In genomic region chr7:51265896-51266295, GRCm38 (mm10) we compare ENCODE assay signal across 16 mouse cellular contexts.
DNase-seq lines count a peak whose midpoint lies in the region.
"Had no signal": no experiment of that assay in that cellular context is flagged by ENCODE, and none has a peak within 500 bp of the region (broad histone marks: within the 10 kb centered on the region; RNA-seq: fewer than 3 reads in every experiment).

No protein-coding gene starts in this region.

- DNase-seq in layer of hippocampus, adult 11-12 months (ENCODE audit: low spot score) = peak; percentile 37
- DNase-seq in layer of hippocampus, postnatal 10 days (ENCODE audit: low spot score in 2 of 2) = no peak
- peak; percentile 28 to 60 for DNase-seq in layer of hippocampus, adult 8-10 months (ENCODE audit: low spot score in 2 of 2)
- peak; percentile 7 to 19 for DNase-seq in left cerebral cortex, adult 18-20 months (ENCODE audit: low spot score in 2 of 2)
- DNase-seq in telencephalon, adult 2 months (ENCODE audit: low read depth, low spot score) = peak; percentile 74
- no peak for DNase-seq in gastrocnemius, postnatal 25 days
- no peak for DNase-seq in thymus, postnatal 14 days
- DNase-seq: adrenal gland, postnatal 25 days; B cell, adult 2 months; cerebellum, adult 11-12 months; cerebellum, postnatal 36 days; kidney, adult 18-20 months; kidney, postnatal 10 days; liver; lung, postnatal 10 days; thymus, postnatal 36 days had no signal

Comparison
In these comparisons a context has a peak if more than half of its experiments do, and no peak if none do; other contexts are left out.
1. DNase-seq: peak in layer of hippocampus, adult 11-12 months (single experiment), layer of hippocampus, adult 8-10 months (2 of 2), left cerebral cortex, adult 18-20 months (2 of 2) and telencephalon, adult 2 months (single experiment); none in layer of hippocampus, postnatal 10 days (0 of 2), gastrocnemius, postnatal 25 days (single experiment) and thymus, postnatal 14 days (single experiment).